Mouse (Mus musculus): ENCODE measurements around the gene Taf13.
A peak's percentile ranks its signal among the peaks of the same experiment; 100 is the strongest.
"Not testable (repeated sequence)": the region's sequence is repeated elsewhere in the genome, so short reads cannot be mapped to it uniquely, and the experiment has no call there.

Taf13 gene

DNA sequence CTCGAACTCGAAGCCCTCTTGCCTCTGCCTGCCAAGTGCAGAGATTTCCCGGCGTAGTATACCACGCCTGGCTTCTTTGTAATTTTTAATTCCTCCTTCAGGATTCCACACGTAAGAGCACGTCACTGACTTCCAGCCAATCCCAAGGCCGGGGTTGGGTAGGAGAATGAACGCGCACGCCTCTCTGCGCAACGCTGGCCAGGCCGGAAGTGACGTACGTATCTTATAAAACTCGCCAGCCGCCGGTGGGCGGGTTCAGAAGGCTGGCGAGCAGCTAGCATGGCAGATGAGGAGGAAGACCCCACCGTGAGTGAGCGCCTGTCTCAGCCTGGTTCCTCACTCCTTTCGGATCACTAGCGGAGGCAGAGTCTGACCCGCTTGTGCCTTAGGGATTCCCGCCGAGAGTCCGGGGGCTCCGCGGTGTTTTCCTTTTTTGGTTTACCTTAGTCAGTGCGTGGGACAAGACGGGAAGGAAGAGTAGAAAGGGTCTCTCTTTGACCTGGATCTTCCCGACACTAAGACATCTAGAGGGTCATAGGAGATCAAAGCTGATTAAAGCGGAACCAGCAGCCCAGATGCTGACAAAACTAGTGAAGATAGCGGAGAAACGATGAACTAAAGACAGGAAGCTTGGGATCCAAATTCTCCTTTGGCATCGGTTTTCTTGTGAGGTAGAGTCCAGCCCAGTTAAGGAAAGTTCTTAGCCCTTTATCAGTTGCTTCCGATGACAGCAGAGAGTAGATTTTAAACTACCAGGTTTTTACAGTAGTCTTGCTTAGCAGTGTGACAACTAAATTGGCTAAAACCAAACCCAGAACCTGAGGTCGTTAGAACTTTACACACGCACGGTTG lies at the start of gene Taf13:
Gene Taf13, plus strand, starts transcription at position 256 of the 852 bp plus-strand sequence.
- peak; percentile 95 for DNase-seq

DNA sequence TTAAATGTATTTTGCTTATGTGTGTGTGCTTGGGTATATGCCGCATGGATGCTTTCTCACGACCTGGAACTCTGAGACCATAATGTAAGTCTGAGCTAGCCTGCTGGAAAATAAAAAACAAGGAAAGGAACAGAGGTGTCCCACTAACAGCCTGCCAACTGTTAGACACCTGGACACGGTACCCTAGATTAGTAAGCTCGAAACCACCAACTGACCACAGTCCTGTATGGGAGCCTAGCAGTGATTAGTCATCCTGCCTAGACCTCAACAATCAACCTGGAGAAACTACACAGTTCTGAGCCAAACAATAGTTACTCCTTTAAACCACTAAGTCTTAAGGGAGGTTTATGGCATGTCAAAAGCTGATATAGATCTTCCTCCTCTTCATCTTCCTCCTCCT lies 48.1 kb upstream of the Taf13 start:
- DNase-seq = no peak

DNA sequence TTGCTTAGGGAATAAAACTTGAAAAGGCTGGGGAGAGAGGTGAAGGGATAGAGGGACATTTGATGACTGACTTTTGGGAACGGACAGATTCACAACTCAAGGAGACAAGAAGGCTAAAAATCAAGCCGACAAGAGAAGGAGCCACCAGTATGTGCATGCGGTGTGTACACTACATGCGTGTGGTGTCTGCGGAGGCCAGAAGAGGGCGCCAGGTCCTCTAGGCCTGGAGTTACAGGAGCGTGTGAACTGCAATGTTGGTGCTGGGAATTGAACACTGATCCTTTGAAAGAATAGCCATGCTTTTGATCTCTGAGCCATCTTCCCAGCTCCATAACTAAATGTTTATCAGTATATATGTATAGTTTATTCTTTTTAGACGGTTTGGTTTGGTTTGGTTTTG lies 43.0 kb upstream of the Taf13 start:
- DNase-seq = no peak

DNA sequence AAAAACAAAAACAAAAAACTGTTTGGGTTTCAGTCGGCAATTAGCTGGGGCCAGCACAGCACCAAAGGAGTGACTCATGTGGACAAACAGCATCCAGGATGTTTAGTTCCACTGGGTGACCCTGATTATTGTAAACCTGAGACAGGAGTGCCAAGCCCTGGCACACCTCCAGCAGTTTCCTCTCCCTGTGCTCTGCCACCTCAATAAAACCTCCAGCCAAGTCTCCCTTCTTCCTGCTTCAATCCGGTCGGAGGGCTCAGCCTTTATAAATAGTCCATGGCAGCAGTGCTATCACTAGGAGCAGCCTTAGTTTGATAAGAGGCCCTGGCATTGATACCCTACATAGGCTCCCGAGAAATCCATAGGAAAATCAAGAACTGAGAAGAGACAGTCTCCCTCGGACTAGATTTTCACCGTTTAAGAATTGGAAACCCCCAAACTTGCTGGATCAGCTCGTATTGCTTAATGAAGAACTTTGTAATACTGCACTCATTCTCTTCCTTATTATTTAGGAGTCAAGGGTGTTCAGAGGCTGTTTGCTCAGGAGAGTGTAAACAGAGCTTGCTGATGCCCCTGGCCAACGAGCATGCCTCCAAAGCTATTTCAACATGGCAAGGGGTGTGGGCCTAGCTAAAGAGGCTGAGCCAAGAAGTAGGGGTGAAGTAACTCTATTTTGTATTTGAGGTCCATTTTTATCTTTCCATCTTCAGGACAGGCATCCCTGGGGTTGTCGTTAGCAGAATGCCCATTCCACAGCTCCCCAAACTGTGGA lies 38.2 kb upstream of the Taf13 start:
- no peak for DNase-seq

DNA sequence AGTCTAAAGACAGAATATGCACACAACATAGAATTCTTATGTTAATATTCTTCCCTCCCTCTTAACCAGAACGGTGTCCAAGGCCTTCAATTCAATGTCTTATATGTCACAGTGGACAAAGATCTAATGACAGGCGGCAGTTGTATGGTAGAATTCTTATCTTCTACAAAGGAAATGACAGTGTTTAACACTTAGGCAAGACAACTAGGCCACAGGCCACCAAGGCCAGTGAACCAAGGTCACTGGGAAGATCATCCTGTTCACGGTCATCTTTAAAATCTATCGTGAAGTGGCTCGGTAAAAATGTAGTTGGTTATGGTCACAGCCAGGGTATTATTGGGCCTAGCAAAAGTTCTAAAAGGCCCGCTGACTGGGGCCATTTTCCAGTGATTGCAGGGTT lies 37.5 kb upstream of the Taf13 start, which contains the start of gene 1700013F07Rik:
Gene 1700013F07Rik, plus strand, starts transcription at position 200 of the 400 bp plus-strand sequence.
- DNase-seq = no peak

DNA sequence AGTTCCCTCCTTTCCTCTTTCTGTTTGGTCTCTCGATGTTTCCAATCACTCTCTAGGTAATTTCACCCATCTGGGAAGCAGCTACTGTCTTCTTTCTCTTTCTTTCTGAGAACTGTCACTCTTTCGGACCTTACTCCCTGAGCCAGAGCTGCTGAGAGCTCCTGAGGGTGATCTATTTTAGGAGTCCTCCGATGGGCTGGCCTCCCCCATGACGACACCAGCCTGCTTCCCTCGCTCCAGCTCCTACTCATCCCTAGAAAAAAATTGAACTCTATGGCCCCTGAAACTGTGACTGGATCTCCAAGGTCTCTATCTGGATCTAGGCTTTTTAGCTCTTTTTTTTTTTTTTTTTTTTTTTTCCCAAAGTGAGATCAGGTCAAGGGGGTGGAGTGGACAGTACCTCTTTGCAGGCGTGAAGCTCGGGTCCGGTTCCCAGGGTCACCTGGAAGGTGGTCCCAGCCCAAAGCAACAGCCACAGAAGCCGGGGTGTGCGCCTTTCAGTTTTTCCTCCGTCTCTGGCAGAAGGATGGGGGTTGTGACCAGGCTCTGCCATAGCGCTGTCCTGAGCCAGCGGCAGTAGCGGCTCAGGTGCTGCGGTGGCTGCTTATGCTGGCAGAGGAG lies 35.5 kb upstream of the Taf13 start:
- DNase-seq = no peak

DNA sequence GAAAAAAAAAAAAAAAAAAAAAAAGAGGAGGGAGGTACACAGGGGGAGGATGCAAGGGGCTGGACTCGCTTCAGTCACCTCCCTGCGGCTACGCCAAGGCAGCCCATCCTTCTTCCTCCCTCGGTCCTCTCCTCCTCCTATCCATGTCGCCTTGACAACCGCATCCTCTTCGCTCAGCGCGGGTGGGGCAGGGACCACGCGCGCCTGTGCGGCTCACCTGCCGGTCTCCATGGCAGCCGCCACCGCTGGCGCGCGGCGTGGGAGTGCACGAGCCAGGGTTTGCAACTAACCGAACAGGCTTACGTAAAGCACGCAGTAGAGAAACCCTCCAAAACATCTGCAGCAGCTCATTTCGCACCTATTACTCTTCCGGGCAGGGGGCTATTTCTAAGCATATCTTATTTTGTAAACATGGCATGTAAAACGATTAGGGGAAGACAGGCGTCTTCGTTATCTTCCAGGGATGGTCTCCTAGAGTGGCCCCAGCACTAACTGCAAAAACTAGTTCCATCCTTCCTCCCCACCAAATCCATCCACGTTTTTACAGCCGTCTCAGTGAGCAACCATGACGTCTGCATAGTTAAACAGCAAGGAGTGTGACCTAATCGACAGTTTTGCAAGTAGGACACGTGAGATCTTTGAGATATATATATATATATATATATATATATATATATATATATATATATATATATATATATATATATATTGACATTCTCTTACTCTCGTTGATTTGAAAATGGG lies 34.8 kb upstream of the Taf13 start, which contains the start of gene 5330417C22Rik:
Gene 5330417C22Rik, minus strand, starts transcription at position 20 of the 744 bp plus-strand sequence.
- DNase-seq = peak; percentile 9

DNA sequence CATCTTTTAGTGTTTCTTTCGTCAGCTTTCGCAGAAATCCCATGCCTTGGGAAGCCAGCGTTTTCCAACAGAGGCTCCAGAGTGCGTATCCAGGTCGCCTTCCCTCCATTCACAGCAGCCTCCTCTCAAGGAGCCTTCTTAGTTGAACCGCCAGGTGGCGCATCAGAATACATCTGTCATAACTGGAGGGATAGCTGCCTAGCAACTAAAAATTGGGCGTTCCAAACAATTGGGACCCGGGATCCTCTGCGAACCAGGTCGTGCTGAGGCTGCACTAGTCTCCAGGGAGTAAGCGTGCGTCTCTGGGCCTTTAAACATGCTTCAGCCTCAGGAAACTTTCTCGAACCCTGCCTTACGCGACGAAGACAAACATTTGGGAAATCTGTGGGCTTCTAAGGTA lies 34.2 kb upstream of the Taf13 start:
- peak; percentile 82 for DNase-seq

DNA sequence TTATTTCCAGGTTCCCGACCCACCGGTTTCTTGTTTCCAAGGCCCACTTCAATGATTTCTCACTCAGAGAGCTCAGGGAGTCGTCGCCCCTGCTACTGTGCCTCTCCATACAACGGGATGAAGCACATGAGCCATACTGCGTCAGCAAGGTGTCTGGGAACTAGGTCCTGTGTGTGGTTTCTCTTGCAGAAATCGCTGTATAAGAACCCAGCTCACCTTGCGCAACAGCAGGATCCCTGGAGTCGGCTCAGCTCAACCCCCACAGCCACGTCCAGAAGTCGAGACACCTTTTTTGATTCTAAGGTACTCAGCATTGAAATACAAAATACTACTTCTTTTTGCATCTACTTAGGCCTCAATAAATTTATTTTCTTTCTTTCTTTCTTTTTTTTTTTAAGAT lies 29.2 kb upstream of the Taf13 start:
- no peak for DNase-seq

DNA sequence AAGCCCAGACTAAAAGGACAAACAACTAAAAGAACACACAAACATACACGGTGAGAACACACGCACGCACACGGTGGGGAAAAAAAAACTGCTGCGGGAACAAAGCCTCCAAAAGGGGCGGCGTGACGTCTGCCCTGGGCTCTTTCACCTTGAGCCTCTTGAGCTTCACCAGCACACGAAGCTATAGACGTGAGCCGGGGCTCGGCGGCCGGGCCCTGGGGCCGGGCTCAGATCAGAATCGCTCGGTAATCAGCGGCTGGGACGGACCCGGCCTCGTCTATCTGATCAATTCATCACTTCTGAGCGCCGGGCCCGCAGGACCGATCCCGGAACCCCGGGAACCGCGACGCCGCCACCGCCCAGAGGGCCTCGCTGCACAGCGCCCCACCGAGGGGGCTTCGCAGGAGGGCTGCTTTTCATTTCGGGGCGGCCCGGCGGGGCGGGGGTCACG lies 17.4 kb upstream of the Taf13 start:
- peak; percentile 61 for DNase-seq

DNA sequence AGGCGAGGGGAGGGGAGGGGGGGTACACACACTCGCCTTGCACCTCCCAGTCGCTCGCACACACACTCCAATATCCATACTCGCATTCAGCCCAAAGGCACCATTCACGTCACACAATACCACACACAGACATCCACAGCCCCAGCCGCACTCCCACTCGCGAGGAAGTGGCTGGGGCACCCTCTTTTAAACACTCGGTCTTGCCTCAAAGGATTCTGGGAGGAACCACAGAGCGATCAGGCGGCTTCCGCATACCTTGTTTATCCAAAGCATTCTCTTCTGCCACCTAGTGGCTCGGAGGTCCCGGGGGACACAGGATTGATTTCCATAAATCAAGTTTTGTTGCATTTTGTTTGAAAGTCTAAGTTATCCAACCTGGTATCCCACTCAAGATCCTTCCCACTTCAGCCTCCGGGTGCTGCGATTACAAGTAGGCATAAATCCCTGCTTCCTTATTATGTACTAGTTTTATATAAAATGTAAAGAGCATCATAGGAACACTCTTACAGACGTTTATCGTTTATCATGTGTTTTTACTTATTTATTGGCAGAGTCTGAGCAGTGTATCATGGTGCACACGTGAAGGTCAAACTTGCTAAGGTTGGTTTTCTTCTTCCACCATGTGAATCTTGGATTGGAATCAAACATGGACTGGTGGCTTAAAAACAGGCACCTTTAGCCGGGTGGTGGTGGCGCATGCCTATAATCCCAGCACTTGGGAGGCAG lies 16.7 kb upstream of the Taf13 start:
- DNase-seq = peak; percentile 93

DNA sequence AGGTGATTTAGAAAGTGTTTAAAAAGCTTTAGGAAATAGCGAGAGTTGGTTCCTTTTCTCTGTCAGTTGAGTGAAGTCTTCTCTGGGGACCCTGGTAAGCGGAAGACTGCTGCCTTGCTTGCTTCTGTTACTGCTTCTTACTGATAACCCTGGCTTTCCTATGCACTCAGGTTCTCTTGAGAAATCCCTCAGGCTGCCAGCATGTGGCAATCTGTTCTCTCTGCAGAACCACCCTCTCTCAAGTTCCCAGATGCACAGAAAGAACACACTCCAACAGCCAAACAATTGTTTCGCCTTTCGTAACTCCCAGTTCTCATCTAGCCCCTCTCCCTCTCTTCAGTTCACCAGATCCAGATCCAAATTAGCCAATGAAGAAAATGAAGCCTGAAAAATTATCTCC lies 13.6 kb upstream of the Taf13 start:
- DNase-seq = peak; percentile 34

DNA sequence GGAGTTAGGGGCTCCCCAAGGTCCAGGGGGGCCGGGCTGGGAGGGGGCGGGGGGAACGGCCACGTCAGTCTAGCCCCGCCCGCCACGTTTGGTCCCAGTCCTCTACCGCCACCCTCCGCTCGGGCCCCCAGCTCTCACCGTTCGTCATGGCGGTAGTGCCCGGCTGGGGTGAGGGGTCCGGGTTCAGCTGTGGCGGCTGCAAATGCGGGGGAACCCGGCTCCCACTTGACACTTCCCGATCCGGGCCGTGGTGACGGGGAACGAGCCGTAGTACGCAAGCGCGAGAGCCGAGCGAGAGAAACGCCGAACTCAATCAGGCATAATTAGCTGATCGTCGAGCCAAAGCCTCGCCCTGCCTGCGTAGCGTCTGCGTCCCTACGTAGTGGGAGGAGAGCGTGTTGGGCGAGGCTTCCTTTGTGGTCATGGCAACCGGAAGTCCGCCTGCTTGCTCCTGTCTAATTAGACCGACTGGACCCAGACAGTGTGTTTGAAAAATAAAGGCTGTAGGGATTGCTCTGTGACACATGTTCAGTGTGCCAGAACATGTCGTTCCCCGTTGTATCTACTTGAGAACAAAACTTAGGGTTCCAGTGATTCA lies 9.3 kb upstream of the Taf13 start, which contains the start of gene Tmem167b:
Gene Tmem167b, minus strand, starts transcription at position 334 of the 598 bp plus-strand sequence.
- peak; percentile 96 for DNase-seq

DNA sequence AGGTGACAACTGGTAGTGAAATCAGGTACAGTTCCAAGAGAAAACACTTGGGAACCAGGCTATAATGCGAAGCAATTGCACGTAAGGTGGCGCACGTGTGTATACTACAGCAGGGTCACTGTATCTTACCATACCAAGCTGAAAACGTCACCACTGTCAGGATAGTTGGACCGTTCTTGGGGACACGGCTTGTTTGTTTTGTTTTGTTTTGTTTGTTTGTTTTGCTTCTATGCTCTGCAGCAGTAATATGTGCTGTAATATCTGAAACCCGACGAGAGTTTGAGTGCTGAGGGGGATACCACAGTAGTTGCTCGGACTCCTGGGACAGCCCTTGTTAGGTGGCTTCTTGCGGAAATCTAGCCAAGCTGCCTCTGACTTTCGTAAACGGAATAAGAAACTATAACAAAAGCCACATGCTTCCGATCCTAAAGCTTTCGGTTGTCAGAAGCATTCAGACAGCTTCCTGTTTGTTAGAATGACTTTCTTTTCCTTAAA lies 8.7 kb upstream of the Taf13 start:
- peak; percentile 60 for DNase-seq

DNA sequence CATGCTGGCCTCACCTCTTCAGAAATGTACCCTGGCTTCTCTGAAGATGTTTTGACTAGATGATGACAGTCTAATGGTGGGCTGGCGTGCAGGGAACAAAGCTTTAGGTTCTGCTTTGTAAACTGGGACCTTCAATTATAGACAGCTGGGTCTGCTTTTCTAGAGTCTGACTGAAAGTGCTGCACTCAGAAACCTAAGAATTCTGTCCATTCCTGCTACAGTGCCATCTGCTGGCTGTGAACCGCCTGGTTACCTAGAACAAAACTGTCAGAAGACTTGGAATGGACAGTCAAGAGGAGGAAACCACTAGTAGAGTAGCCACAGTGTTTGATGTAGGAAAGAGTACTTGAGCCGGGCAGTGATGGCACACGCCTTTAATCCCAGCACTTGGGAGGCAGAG lies 8.2 kb upstream of the Taf13 start:
- peak; percentile 84 for DNase-seq

DNA sequence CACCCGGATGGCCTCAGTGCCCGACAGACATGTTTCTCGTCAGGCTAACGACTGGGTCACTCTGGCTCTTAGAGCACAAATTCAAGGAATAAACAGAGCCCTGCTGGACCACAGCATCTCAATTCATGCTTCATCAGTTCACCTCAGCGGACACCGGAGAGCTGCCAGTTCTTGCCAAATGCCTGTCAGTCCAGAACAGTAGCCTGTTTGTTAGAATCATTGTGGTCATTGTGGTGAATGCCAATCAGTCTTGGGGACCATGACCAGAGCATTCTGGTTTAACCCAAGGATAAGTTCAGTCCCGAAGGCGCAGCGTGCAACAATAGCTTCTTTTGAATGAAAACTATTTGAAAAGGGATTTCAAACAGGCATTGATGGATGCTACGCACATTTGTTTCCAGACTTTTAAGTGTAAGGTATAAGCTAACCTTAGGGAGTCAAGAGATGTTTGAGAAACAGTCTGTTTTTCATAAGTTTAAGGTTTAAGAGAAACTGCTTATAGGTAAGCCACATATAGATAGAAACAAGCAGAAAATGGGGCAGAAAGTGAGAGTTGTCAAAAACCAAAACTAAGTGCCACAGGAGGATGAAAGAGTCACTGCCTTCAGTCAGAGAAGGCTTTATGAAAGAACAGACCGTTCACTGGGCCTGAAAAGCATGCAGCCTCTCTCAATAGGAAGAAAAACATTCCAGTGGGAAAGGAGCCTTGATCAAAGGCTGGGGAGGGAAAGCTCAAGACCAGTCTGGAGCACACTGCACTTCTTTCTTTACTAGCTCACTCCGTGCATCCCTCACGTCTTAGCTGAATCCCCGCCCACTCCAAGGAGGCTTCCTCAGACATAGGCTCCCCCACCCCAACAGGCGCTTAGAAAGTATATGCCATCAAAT lies 3.3 kb upstream of the Taf13 start:
- no peak for DNase-seq

DNA sequence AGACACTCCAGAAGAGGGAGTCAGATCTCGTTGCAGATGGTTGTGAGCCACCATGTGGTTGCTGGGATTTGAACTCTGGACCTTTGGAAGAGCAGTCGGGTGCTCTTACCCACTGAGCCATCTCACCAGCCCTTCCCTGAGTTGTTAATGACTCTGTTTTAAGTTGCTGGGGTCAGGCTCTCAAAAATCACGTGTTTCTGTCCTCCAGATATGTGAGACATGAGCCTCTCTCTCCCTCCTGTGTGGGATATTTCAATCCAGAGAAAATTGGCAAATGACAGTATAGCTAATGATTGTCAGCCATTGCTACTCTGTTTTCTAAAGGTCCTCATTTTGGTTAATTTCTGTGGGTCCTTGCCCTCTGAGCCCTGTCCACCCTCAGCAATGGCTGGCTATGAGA lies 1.9 kb upstream of the Taf13 start:
- DNase-seq = not testable (repeated sequence)

DNA sequence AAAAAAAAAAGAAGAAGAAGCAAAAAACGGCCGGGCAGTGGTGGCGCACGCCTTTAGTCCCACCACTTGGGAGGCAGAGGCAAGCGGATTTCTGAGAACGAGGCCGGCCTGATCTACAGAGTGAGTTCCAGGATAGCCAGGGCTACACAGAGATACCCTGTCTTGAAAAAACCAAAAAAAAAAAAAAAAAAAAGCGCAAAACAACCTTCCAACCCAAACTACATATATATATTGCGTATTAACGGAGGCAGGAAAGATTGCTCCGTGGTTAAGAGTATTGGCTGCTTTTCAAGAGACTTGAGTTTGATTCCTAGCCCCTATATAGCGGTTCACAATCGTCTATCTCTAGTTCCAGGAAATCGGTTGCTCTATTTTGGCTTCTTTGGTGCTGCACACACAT lies 685 bp upstream of the Taf13 start:
- no peak for DNase-seq

DNA sequence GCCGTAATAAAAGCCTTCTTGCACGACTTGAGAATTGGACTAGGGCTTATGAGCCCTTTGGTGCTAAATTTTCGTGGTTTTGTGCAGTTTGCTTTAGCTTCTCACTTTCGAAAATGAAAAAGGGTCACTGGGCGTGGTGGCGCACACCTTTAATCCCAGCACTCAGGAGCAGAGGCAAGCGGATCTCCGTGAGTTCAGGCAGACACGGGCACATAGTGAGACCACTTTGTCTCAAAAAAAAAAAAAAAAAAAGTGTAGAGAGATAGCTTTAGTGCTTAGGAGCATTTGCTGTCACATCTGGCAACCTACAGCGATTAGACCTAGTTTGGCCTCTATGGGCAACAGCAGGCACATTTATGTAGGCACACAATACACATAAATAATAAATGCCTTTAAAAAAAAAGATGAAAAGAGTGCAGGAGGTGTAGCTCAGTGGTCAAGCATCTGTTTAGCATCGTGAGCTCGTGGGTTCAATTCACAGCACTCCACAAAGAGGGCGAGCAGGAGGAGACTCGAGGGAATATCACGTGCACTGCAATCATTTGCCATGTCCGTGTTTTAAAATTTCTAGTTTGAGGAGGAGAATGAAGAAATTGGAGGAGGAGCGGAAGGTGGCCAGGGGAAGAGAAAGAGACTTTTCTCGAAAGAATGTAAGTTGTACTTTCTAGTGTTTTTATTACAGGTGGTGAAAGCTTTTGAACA lies 962 bp downstream of the Taf13 start:
- DNase-seq = no peak
